Mouse (Mus musculus) thymus, adult 2 months (tissue): ENCODE measurements at regions not wholly inside any gene's neighbourhood (a gene's known extent, or its start where the extent isn't known, plus 50 kb on each side); places are given as distances from the start of the nearest gene placed in this dataset.

Experiments used
- DNase-seq: peaks from one replicate; pipeline ENCODE4 v3.0.0; 2021
- H3K27ac ChIP-seq: fragments of 200-500 bp; 2 replicates; pipeline ENCODE4 v1.5.1; 2012; ENCODE audit warnings: low read length, control low read depth; ENCODE audit not compliant: control insufficient read depth, insufficient read depth
- H3K27me3 ChIP-seq: fragments of 200-500 bp; 2 replicates; pipeline ENCODE4 v1.6.1; 2012; ENCODE audit warnings: mild to moderate bottlenecking, low read length, moderate library complexity, mixed read lengths; ENCODE audit not compliant: control insufficient read depth, insufficient read depth
- H3K36me3 ChIP-seq: fragments of 200-500 bp; 2 replicates; pipeline ENCODE4 v1.6.1; 2012; ENCODE audit warnings: mild to moderate bottlenecking, low read length, moderate library complexity; ENCODE audit not compliant: control insufficient read depth, insufficient read depth
- H3K4me1 ChIP-seq: fragments of 200-500 bp; replicated peaks from 2 replicates; pipeline ENCODE4 v1.6.1; 2012; ENCODE audit warnings: low read length; ENCODE audit not compliant: control insufficient read depth, insufficient read depth
- H3K4me3 ChIP-seq: fragments of 200-500 bp; 2 replicates; pipeline ENCODE4 v1.5.1; 2012; ENCODE audit warnings: mild to moderate bottlenecking, low read length, control low read depth, moderate library complexity; ENCODE audit not compliant: control insufficient read depth, insufficient read depth
- CTCF ChIP-seq: fragments of 200-500 bp; IDR thresholded peaks from 2 replicates; pipeline ENCODE4 v1.5.1; 2012; ENCODE audit warnings: mild to moderate bottlenecking, control low read depth, low read length, moderate library complexity, borderline replicate concordance; ENCODE audit not compliant: control insufficient read depth, poor library complexity, insufficient read depth; ENCODE audit errors: extremely low read depth
- POLR2A ChIP-seq: fragments of 200-500 bp; IDR thresholded peaks from 2 replicates; pipeline ENCODE4 v1.6.1; 2012; ENCODE audit warnings: mild to moderate bottlenecking, low read length, control low read depth, moderate library complexity; ENCODE audit not compliant: control insufficient read depth, poor library complexity, insufficient read depth; ENCODE audit errors: extremely low read depth
- WGBS: fragments of 180-500 bp; shearing (Covaris S2); methylation state at CpG from one replicate; pipeline ENCODE4 v1.1.7; 2018; 5-methylcytosine and 5-hydroxymethylcytosine counted together

DNA sequence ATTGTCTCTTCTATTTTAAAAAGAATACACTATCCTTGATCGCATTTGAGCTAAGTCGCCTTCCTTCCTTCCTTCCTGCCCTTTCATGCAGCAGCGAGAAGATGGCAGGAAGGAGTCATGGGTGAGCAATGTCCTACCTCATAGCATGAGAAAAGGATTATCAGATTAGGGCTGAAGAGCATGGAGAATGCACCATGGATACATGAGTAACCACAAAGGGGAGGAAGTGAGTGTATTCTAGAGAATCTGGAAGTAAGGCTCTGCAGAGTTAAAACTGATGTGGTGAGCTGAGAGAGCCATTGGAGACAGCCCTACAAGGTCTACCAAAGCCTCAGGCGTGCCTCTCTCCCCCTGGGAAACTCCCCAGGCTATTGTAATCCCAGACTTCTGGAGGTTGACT is 270.2 kb downstream of the Zfp704 start:
- Histone ChIP-seq H3K4me3 (no peak overlapping the region), H3K4me1 (peaks cover 8% of the 10 kb centered on the region), H3K27ac (no peak overlapping the region), H3K36me3 (no peaks in the 10 kb centered on the region), H3K27me3 (no peaks in the 10 kb centered on the region)
- WGBS: 23% methylated on average over 4 of the region's 4 CpGs
- TF ChIP-seq POLR2A (no peak), CTCF (no peak)
- no peak for DNase-seq

DNA sequence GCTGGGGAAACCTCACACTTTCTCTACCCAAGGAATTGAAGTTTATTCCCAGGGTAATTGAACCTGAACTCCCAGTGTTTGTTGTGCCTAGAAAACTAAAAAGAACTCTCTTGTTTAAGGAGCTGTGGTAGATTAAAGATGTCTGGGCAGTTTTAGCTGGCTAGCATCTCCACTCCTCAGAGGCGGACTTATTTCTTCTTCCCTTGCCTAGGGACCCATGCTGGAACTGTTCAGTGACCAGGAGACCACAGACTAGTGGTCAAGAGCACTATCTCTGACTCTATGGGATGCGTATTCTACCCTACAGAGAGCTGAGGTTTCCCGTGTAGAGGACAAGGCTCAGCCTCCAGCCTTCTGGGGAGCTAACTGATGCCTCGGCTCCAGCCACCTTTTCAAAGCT is 274.3 kb downstream of the Zfp704 start:
- 90% methylated on average over 4 of the region's 4 CpGs for WGBS
- H3K27me3 ChIP-seq: no peaks in the 10 kb centered on the region
- no peak overlapping the region for H3K27ac ChIP-seq
- no peaks in the 10 kb centered on the region for H3K36me3 ChIP-seq
- peaks cover 7% of the 10 kb centered on the region for H3K4me1 ChIP-seq
- TF ChIP-seq POLR2A: no peak
- TF ChIP-seq CTCF: no peak
- DNase-seq: no peak
- no peak overlapping the region for H3K4me3 ChIP-seq
